Mouse (Mus musculus) heart, adult 2 months (tissue): ENCODE data around the gene P2ry14. TPM values are rescaled to one million over a fixed set of nuclear protein-coding genes. Genes with fewer than 3 reads are reported as not detected.
"Not testable (repeated sequence)": the region's sequence is repeated elsewhere in the genome, so short reads cannot be mapped to it uniquely, and the experiment has no call there.

Experiments used
- DNase-seq, 2 experiments: peaks; one replicate each; pipeline ENCODE4 v3.0.0; 2021
- H3K27ac ChIP-seq: fragments of 200-600 bp; 2 replicates; pipeline ENCODE4 v1.8.1; 2022
- H3K27me3 ChIP-seq: fragments of 200-500 bp; 2 replicates; pipeline ENCODE4 v1.6.1; 2012; ENCODE audit warnings: mild to moderate bottlenecking, low read length, inconsistent platforms, mixed read lengths; ENCODE audit not compliant: control insufficient read depth, insufficient read depth
- H3K36me3 ChIP-seq: fragments of 200-500 bp; 2 replicates; pipeline ENCODE4 v1.6.1; 2012; ENCODE audit warnings: low read length, inconsistent platforms; ENCODE audit not compliant: control insufficient read depth, insufficient read depth
- H3K4me1 ChIP-seq: fragments of 200-500 bp; 2 replicates; pipeline ENCODE4 v1.6.1; 2011; ENCODE audit warnings: low read length; ENCODE audit not compliant: control insufficient read depth, insufficient read depth
- H3K4me3 ChIP-seq: fragments of 200-600 bp; 2 replicates; pipeline ENCODE4 v1.8.1; 2022
- H3K79me2 ChIP-seq: fragments of 200-500 bp; replicated peaks from 2 replicates; pipeline ENCODE4 v1.6.1; 2012; ENCODE audit warnings: mild to moderate bottlenecking, inconsistent platforms, low read length, moderate library complexity, mixed read lengths; ENCODE audit not compliant: control insufficient read depth, insufficient read depth
- H3K9ac ChIP-seq: fragments of 200-500 bp; 2 replicates; pipeline ENCODE4 v1.6.1; 2012; ENCODE audit warnings: low read depth, mild to moderate bottlenecking, control low read depth, inconsistent platforms, low read length, mixed read lengths
- CTCF ChIP-seq: fragments of 200-600 bp; IDR thresholded peaks from 2 replicates; pipeline ENCODE4 v1.8.1; 2022; ENCODE audit warnings: antibody characterized with exemption, mild to moderate bottlenecking, moderate library complexity
- EP300 ChIP-seq: fragments of 200-500 bp; IDR thresholded peaks from 2 replicates; pipeline ENCODE4 v1.6.1; 2011; ENCODE audit warnings: low read depth, low read length, control low read depth; ENCODE audit not compliant: insufficient read depth
- POLR2A ChIP-seq: fragments of 200-500 bp; IDR thresholded peaks from 2 replicates; pipeline ENCODE4 v1.6.1; 2011; ENCODE audit warnings: mild to moderate bottlenecking, low read depth, low read length, control low read depth; ENCODE audit not compliant: insufficient read depth
- WGBS: fragments of 180-500 bp; shearing (Covaris S2); methylation state at CpG from one replicate; pipeline ENCODE4 v1.1.7; 2018; 5-methylcytosine and 5-hydroxymethylcytosine counted together
- intact Hi-C: fragments of 180-260 bp; cut with DNase I; formaldehyde crosslinking; loops from one replicate; pipeline ENCODE4 v1.15.1; 2025
- polyA plus RNA-seq: library from polyadenylated mRNA; depleted of rRNA; stranded (reverse); fragments of >200 nt; gene quantifications from 2 replicates; pipeline ENCODE4 v1.2.3, GENCODE M21; 2012
- total RNA-seq, 2 experiments: library from RNA; stranded (reverse); gene quantifications; 2 replicates each; pipeline ENCODE4 v1.2.3; 2021

P2ry14 gene
- total and polyA plus RNA-seq, 3 experiments: 3.4 to 4.4 (median 4.3) TPM

GRCm38 (mm10) chr3:59155404-59155803, 2.0 kb upstream of the P2ry14 start:
- WGBS: 91% methylated on average over 6 of the region's 6 CpGs
- Histone ChIP-seq H3K79me2 (no peaks in the 10 kb centered on the region), H3K36me3 (no peaks in the 10 kb centered on the region), H3K27ac (no peak overlapping the region), H3K4me1 (no peaks in the 10 kb centered on the region), H3K27me3 (no peaks in the 10 kb centered on the region), H3K4me3 (no peak overlapping the region), H3K9ac (no peak overlapping the region)
- DNase-seq: no peak
- TF ChIP-seq EP300: no peak
- TF ChIP-seq POLR2A: no peak
- no peak for TF ChIP-seq CTCF
- intact Hi-C loops: no loop called here

- H3K9ac ChIP-seq: no peak overlapping the region
- intact Hi-C loops: no loop called here
- no peak for DNase-seq
- WGBS: 69% methylated on average over 2 of the region's 2 CpGs
- H3K27ac ChIP-seq: no peak overlapping the region
- no peaks in the 10 kb centered on the region for H3K79me2 ChIP-seq
- H3K27me3 ChIP-seq: no peaks in the 10 kb centered on the region
- no peak overlapping the region for H3K4me3 ChIP-seq
- no peaks in the 10 kb centered on the region for H3K4me1 ChIP-seq
- no peaks in the 10 kb centered on the region for H3K36me3 ChIP-seq
- TF ChIP-seq CTCF: no peak
- no peak for TF ChIP-seq EP300
- TF ChIP-seq POLR2A: no peak
Measured at GRCm38 (mm10) chr3:59154888-59155287, 1.5 kb upstream of the P2ry14 start.

- H3K4me1 ChIP-seq: no peaks in the 10 kb centered on the region
- no peak for DNase-seq
- no peaks in the 10 kb centered on the region for H3K36me3 ChIP-seq
- no peaks in the 10 kb centered on the region for H3K27me3 ChIP-seq
- no peak overlapping the region for H3K9ac ChIP-seq
- no peak overlapping the region for H3K4me3 ChIP-seq
- WGBS: 93% methylated on average over 2 of the region's 2 CpGs
- intact Hi-C loops: no loop called here
- no peak overlapping the region for H3K27ac ChIP-seq
- H3K79me2 ChIP-seq: no peaks in the 10 kb centered on the region
- TF ChIP-seq POLR2A (no peak), CTCF (no peak), EP300 (no peak)
Measured at GRCm38 (mm10) chr3:59150624-59151023, 2.8 kb downstream of the P2ry14 start.

GRCm38 (mm10) chr3:59149646-59150045, 3.8 kb downstream of the P2ry14 start:
- Histone ChIP-seq H3K27me3 (no peaks in the 10 kb centered on the region), H3K36me3 (no peaks in the 10 kb centered on the region)

GRCm38 (mm10) chr3:59145194-59145593, 8.2 kb downstream of the P2ry14 start:
- Histone ChIP-seq H3K4me3 (no peak overlapping the region), H3K27ac (peak overlapping the region; percentile 28; the same call in 1 of the 2 replicates), H3K36me3 (no peaks in the 10 kb centered on the region), H3K79me2 (no peaks in the 10 kb centered on the region), H3K9ac (no peak overlapping the region), H3K4me1 (no peaks in the 10 kb centered on the region), H3K27me3 (no peaks in the 10 kb centered on the region)
- TF ChIP-seq CTCF (no peak), EP300 (no peak), POLR2A (no peak)
- no peak for DNase-seq
- intact Hi-C loops: no loop called here
- 46% methylated on average over 5 of the region's 5 CpGs for WGBS

More at GRCm38 (mm10) chr3:59149646-59150045, 3.8 kb downstream of the P2ry14 start:
- Histone ChIP-seq H3K79me2 (no peaks in the 10 kb centered on the region), H3K4me3 (no peak overlapping the region), H3K27ac (no peak overlapping the region), H3K4me1 (no peaks in the 10 kb centered on the region), H3K9ac (no peak overlapping the region)
- no peak for DNase-seq
- intact Hi-C loops: no loop called here
- TF ChIP-seq EP300 (no peak), CTCF (no peak), POLR2A (no peak)

- H3K27ac ChIP-seq: no peak overlapping the region
- no peak overlapping the region for H3K9ac ChIP-seq
- DNase-seq: no peak
- H3K4me1 ChIP-seq: no peaks in the 10 kb centered on the region
- intact Hi-C loops: no loop called here
- no peaks in the 10 kb centered on the region for H3K36me3 ChIP-seq
- TF ChIP-seq POLR2A (no peak), EP300 (no peak), CTCF (no peak)
- no peaks in the 10 kb centered on the region for H3K79me2 ChIP-seq
- no peak overlapping the region for H3K4me3 ChIP-seq
- WGBS: 41% methylated on average over 8 of the region's 8 CpGs
- H3K27me3 ChIP-seq: no peaks in the 10 kb centered on the region
Measured at GRCm38 (mm10) chr3:59141507-59142305, 11.7 kb downstream of the P2ry14 start.

- H3K79me2 ChIP-seq, intact Hi-C loops, H3K27ac ChIP-seq, H3K36me3 ChIP-seq, H3K27me3 ChIP-seq, H3K4me3 ChIP-seq, H3K4me1 ChIP-seq, H3K9ac ChIP-seq, DNase-seq: not testable (repeated sequence)
- 80% methylated on average over 4 of the region's 4 CpGs for WGBS
Measured at GRCm38 (mm10) chr3:59140941-59141340, 12.5 kb downstream of the P2ry14 start.
